Mouse (Mus musculus): Measurements from ENCODE around the gene Zfp93.
"Not testable (repeated sequence)": the region's sequence is repeated elsewhere in the genome, so short reads cannot be mapped to it uniquely, and the experiment has no call there.

Gene Zfp93

GRCm38 (mm10) chr7:24270288-24270672, at the start of gene Zfp93:
Zfp93 (plus strand) TSS chr7:24270420.
- peak; percentile 85 for DNase-seq

GRCm38 (mm10) chr7:24237040-24237791, 33.0 kb upstream of the Zfp93 start, which contains the start of gene Zfp109:
Zfp109 (minus strand) TSS chr7:24237560.
- peak; percentile 64 for DNase-seq

- DNase-seq = no peak
These were observed 16.2 kb upstream of the Zfp93 start for GRCm38 (mm10) chr7:24253779-24254615.

- DNase-seq = peak; percentile 89
These were observed 15.4 kb upstream of the Zfp93 start, which contains the start of gene Zfp108 for GRCm38 (mm10) chr7:24254633-24255474. Zfp108 (plus strand) TSS chr7:24254794.

- DNase-seq = no peak
These were observed 10.8 kb upstream of the Zfp93 start for GRCm38 (mm10) chr7:24259306-24259999.

- DNase-seq = no peak
These were observed 10.3 kb upstream of the Zfp93 start for GRCm38 (mm10) chr7:24260000-24260312.

GRCm38 (mm10) chr7:24268176-24269155, 1.8 kb upstream of the Zfp93 start:
- no peak for DNase-seq

GRCm38 (mm10) chr7:24269256-24269655, 964 bp upstream of the Zfp93 start:
- no peak for DNase-seq

- no peak for DNase-seq
These were observed 443 bp upstream of the Zfp93 start for GRCm38 (mm10) chr7:24269667-24270287.

- no peak for DNase-seq
These were observed 971 bp downstream of the Zfp93 start for GRCm38 (mm10) chr7:24271191-24271590.

GRCm38 (mm10) chr7:24274456-24274855, 4.2 kb downstream of the Zfp93 start:
- DNase-seq = no peak

GRCm38 (mm10) chr7:24278771-24279170, 8.6 kb downstream of the Zfp93 start:
- not testable (repeated sequence) for DNase-seq

- no peak for DNase-seq
These were observed 10.0 kb downstream of the Zfp93 start for GRCm38 (mm10) chr7:24280031-24280857.

- DNase-seq = no peak
These were observed 10.6 kb downstream of the Zfp93 start for GRCm38 (mm10) chr7:24280858-24281145.

- DNase-seq = no peak
These were observed 15.9 kb downstream of the Zfp93 start for GRCm38 (mm10) chr7:24286090-24286489.

GRCm38 (mm10) chr7:24286916-24287315, 16.7 kb downstream of the Zfp93 start:
- DNase-seq = no peak

- no peak for DNase-seq
These were observed 17.4 kb downstream of the Zfp93 start for GRCm38 (mm10) chr7:24287670-24288069.

- no peak for DNase-seq
These were observed 18.3 kb downstream of the Zfp93 start for GRCm38 (mm10) chr7:24288512-24288911.

GRCm38 (mm10) chr7:24290106-24290693, 20.0 kb downstream of the Zfp93 start:
- DNase-seq = no peak
